Mouse (Mus musculus) heart, postnatal 14 days (tissue): Measurements from ENCODE around the gene Fads6. TPM values are rescaled to one million over a fixed set of nuclear protein-coding genes. Genes with fewer than 3 reads are reported as not detected.

ENCODE experiments used
- DNase-seq, 2 experiments: peaks; one replicate each; pipeline ENCODE4 v3.0.0; 2021 to 2022
- intact Hi-C: fragments of 180-260 bp; cut with DNase I; formaldehyde crosslinking; loops from one replicate; pipeline ENCODE4 v1.15.1; 2025
- total RNA-seq, 2 experiments: library from RNA; stranded (reverse); gene quantifications; 2 replicates each; pipeline ENCODE4 v1.2.3; 2021

Fads6 gene
- total RNA-seq, 2 experiments from 2014 or later, result 1.2 to 1.3 TPM

DNA sequence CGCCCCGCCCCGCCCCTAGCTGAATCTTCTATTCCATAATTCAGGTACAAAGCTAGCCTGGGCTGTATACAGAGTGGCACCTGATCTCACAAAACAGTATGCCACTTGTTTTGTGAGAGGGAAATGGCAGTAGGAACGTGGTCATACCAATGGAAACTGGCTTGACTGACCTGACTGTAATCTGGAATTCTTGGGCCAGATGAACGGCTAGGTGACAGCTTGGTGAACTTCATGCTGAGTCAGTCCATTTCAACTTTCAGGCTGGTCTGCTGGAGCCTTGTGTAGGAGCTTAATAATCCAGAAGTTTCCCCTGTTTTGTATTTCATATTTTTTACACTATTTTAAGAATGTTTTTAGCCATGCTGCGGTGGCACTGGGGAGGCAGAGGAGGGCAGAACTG lies 19.3 kb downstream of the Fads6 start:
- intact Hi-C loops, result no loop called here

DNA sequence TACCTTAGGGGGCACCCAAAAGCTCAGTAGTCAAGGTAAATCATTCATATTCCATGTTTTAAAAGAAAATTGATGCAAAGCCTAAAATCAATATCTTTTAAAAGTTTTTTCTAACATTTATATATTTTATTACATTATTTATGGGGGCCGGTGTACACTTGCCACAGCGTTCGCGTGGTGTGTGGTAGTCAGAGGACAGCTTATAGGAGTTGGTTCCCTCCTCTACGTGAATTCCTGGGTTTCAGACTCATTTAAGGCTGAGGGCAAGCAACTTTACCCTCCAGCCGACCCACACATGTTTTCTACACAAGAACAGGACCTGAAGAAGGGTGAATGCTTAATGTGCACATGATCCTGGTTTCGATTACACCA lies 19.9 kb downstream of the Fads6 start:
- no peak for DNase-seq
- intact Hi-C loops, result no loop called here

More for the DNA sequence above, 19.3 kb downstream of the Fads6 start:
- DNase-seq, result no peak

DNA sequence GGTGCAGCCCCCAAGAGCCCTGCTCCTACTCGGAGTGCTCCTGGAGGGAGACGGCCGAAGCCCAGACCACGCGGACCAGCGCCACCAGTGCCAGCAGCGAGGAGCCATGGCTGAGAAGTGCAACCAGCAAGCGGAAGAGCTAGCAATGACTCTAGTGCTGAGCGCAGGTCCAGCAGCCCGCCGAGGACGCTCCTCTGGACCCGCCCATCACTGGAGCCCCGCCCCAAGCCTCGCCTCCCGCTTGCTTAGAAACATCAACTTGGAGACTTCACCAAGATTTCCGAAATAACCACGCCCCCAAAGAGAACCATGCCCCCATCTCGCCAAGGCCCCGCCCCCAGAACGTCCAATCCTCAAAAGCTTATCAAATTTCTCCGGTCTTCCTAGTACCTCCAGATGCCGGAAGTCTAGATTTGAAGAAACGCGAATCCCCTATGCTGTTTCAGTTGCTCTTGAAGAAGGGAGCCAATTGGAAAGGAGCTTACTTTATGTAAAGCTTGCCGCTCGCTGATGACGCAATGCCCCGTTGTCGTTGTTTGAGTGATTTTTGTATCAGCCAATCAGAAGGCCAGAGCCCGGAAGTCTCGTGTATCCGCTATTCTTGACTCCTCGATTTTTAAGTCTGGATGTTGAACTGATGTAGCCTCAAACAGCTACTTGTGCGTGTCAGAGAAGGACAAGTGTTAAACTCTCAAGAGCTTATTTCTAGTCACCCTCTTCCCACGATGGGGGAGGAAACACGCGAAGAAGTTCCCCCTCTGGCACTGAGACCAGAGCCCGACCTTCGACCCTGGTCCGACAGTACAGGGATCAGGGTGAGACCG lies 20.5 kb downstream of the Fads6 start, which contains the start of gene Fdxr:
Gene Fdxr (minus strand): TSS at position 271 of the 824 bp plus-strand sequence.
- peak; percentile 96 to 98 for DNase-seq
- intact Hi-C loops, result no loop called here

DNA sequence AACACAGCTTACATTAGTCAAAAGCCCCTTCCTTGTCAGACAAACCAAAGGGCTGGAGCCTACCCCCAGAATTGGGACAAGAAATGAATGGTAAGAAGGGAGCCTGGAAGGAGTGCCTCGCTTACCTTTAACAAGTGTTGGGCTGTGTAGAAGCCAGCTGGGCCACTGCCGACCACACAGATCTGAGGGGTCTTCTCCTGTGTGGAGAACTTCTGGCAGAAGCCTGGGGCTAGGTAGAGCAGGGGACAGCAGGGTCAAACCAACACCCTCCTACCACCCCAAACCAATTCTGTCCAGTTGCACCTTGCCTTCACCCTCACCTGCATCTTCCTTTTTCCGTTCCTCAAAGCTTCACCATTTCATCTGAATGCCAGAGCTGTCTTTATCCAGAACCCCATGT lies 21.5 kb downstream of the Fads6 start:
- no peak for DNase-seq
- intact Hi-C loops, result no loop called here

DNA sequence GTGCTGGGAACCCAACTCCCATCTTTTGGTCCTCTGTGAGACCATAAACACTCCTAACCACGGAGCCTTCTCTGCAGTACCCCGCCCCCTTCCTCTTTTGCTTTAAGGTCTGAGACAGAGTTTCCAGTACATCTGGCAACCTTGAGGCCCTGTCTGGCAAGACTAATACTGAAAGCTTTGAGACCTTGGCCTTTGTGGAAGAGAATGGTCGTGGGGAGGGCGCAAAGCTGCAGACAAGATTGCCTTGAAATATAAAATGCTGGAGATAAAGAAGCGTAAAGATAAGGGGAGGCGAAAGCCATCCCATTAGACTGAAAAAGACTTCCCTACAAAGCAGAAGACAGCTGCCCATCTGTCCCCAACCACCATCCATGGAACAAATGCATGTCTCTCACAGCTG lies 22.0 kb downstream of the Fads6 start:
- intact Hi-C loops, result no loop called here
- DNase-seq, result no peak

DNA sequence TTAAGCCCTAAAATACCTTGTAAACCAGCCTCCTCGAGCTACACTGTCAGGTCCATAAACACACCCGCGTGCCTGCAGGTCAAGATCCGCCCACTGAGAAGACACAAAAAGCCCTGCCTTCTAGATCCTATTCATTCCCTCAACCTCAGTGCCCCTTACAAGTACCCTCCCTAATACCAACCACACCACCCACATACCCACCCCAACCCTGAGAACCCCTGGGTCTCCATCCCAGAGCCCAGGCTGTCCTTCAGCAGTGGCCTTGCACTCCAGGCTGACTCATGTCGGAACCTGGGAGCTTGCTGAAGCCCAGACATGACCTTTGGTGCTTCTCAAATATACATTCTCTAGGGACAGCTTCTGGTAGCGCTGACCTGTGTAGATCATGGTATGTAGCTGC lies 22.7 kb downstream of the Fads6 start:
- intact Hi-C loops, result loop anchor here (5.0 kb wide), 1 partner anchor 42 kb away; no protein-coding TSS in a partner anchor
- no peak for DNase-seq

DNA sequence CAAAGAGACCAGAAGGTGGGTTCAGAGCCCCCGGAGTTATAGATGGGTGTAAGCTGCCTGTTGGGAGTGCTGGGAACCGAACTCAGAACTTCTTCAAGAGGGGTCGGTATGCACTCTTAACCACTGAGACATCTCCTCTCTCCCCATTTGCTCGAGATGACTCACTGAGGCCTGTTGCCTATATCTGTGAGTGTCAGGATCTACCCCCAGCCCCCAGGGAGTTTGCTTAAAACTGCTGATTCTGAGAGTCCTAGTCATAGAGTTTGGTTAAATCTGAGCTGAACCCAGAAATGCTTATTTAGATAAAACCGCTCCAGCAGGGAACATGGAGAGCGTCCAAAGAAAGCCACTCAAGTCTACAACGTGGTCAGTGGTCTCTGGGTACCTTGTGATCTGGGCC lies 23.3 kb downstream of the Fads6 start:
- intact Hi-C loops, result loop anchor here (5.0 kb wide), 1 partner anchor 42 kb away; no protein-coding TSS in a partner anchor
- no peak for DNase-seq

DNA sequence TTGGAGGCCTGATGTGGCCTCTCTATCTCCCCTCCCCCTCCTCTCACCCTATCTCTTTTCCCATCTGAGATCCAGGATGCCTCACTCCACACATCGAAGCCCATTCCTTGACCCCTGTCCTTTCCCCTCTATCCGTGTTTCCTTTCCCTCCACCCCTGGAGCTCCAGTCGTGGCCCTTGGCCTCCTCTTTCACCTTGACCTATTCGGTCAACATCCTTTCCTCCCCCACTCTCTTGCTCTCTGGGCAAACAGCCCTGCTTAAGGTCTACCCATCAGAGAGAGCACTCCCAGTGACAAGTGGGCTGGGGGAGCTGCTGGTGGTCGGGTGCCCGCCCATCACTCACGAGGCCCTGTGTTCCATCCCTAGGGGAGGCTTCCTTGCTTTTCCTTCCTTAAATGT lies 23.7 kb downstream of the Fads6 start:
- intact Hi-C loops, result loop anchor here (5.0 kb wide), 1 partner anchor 41 kb away; no protein-coding TSS in a partner anchor

DNA sequence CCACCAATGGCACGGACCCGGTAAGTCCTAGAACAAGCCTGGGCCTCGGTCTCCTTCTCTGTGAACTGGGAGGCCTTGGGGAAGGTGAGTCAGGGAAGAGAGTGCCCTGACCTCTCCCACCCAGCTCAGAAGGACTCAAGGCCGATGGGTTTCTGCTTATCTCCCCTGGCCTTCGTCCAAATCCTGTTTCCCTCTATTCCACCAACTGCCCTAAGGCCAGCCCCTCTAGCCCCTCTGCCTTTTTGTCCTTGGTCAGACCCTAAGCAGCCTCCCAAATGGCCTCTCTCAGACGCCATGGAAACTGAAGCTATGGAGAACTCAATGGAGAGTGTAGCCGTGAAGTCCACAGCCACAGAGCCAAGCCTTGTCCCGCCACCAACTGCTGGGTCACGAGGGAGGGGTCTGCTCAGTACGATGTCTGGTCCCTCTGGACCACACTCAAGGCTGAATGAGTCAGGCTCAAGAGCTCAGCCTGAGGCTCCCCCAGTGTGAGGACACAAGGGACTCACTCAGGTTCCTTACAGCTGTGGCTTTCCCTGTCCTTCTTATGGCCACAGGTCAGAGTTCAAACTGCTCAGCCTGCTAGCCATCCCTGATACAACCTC lies 24.5 kb downstream of the Fads6 start:
- no peak for DNase-seq
- intact Hi-C loops, result loop anchor here (5.0 kb wide), 1 partner anchor 41 kb away; no protein-coding TSS in a partner anchor

More for the DNA sequence above, 23.7 kb downstream of the Fads6 start:
- DNase-seq, result no peak

DNA sequence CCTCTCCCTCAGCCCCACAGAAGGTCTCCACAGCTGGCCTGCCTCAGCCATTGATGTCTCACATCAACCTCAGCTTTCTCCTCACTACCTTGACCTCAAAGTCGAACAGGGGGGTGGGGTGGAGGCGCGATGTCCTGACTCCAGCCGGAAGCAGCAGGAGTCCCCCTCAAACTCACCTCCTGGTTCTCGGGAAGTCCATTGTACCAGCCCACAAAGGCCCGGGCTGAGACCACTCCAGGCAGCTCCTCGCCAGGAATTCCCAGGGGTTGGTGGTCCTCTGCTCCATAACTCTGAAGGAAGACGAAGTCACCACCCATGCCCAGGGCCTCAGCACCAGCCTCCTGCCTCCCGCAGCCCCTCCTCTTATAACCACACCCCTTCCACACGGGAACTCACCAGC lies 26.0 kb downstream of the Fads6 start:
- DNase-seq, result no peak
- intact Hi-C loops, result loop anchor here (2.0 to 5.0 kb wide), 2 partner anchors 39 to 109 kb away; partner anchors contain the start of gene Slc9a3r1

DNA sequence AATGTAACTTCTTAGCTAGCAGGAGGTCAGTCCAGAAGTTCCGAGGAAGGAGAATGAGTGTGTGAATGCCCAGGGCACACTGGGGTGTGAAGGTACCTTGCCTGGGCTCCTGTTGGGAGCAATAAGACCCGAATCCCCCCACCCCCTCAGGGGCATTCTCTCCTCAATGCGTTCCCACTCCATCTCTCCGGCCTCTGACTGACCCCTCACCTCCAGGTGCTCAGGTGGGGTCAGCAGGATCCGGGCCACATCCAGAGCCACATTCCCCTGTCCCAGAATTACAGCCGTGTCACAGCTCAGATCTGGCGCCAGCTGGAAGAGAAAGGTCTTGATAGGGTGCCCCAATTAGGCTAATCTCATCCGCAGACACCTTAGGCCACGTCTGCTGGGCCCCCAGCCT lies 26.4 kb downstream of the Fads6 start:
- DNase-seq, result no peak
- intact Hi-C loops, result loop anchor here (2.0 to 5.0 kb wide), 2 partner anchors 39 to 108 kb away; partner anchors contain the start of gene Slc9a3r1

DNA sequence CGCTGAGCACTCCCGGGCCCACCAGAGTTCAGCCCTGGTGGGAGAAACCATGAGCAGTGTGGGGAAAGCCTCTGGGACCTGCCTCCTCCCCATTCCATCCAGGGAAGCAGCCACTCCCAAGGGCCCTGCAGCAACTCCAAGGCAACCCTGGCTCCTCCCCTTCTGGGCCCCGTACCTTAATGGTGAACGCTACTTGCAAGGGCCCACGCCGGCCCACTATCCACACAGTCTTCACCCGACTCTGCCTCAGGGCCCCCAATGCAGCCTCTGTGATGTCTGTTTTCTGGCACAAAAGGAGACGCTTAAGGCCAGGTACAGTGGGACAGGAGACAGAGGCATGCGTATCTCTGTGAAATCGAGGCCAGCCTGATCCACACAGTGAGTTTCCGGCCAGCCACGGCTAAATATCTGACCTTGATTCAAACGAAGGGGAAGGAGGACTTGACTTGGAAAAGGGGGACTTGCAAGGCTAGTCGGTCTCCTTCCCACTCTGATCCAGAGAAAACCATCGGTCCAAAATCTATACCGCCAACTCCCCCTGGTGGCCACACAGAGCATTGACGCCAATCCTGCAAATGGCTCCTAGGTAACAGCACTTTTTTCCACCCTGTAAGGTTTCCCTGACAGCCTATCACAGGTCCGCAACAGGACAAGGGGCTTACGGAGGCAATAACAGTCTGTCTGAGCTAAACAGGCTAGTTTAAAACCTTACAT lies 27.2 kb downstream of the Fads6 start:
- intact Hi-C loops, result loop anchor here (1.0 to 5.0 kb wide), 3 partner anchors 38 to 108 kb away; partner anchors contain the start of gene Slc9a3r1
- peak; percentile 80 to 87 for DNase-seq

DNA sequence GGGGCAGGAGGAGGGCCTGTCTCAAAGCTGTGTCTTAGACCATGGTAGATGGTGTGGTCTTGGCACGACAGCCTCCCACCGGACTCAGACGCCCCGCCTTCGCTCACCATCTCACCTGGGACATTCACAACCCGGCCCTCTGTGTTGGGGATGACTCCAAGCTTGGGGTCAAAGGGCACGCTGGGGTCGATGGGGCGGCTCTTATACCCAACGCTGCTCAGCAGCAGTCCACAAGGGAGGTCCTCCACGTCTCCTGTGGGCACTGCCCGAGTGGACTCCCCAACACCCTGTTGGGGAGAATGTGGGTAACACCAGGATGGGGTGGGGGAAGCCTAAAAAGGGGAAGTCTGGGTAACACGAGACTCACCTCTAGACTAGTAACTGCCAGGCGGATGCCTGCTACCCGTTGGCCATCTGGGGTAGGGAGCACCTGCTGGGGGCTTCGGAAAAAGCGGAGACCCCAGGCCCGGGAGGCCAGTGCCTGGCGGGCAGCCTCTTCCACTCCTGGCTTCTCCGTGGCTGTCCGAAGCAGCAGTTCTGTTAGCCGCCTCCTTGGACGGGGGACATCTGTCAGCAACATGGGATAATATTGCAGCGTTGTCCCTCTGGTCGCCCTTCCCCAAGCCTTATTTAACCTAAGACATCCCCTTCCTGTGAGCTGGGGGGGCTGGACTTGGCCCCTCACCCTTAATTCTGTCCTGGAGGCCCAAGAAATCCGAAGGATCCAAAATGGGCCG lies 28.0 kb downstream of the Fads6 start:
- no peak for DNase-seq
- intact Hi-C loops, result loop anchor here (1.0 to 5.0 kb wide), 4 partner anchors 37 to 187 kb away; partner anchors contain the start of gene Slc9a3r1

DNA sequence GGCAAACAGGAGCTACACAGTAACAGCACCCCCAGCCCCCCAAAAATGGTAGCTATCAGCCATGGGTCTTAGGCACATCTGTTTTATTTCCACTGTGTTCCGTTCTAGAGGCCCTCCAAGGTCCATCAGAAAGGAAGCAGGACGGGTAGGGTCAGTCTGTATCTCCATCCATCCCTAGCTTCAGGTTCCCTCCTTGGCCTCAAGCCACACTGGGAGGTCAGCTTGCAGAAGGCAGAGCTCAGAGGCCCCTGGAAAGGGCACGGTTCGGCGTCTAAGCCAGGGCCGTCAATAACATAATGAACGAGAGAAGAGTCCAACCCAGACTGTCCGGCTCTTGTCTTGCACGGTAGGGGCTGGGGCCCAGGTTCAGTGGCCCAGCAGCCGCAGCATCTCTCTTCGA lies 29.5 kb downstream of the Fads6 start:
- intact Hi-C loops, result loop anchor here (5.0 kb wide), 1 partner anchor 186 kb away; no protein-coding TSS in a partner anchor
- no peak for DNase-seq

DNA sequence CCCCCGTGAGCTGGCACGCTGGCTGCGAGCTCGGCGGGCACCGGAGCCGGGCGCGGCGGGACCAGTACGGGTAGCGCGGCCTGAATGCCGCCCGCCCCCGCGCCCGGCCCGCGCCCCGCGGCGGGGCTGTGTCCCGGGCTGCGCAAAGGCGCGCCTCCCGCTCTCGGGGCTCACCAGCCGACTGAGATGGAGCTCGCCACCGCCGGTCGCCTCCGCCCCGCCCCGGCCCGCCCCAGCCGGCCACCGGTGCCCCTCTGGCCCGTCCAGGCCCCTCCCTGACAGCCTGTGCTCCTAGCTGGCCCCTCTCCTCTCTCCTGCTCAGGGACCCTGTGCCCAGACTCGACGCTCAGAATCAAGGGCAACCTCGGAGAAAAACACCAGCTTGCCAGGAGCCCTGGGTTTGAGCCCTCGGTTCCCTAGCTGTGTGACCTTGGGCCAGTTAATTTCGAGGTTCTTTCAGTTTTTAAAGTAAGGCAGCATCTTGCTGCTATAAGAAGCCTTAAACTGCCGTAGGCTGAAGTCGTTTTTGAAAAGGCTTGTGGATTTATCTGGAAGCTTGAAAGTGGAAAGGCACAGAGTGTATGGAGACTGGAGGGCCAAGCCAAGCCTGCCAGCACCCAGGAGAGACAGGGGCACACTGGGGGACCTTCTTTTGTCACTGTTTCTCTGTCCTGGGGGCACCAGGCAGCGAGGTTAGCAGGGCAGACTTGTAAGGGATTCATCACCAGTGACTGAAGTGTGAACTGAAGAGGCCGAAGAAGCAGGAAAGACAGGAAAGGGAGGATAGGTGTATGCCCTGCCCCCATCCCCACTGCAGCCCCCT lies 30.2 kb downstream of the Fads6 start, which contains the start of gene Grin2c:
Gene Grin2c (minus strand): TSS at position 183 of the 823 bp plus-strand sequence.
- intact Hi-C loops, result loop anchor here (5.0 kb wide), 1 partner anchor 185 kb away; no protein-coding TSS in a partner anchor
- no peak for DNase-seq

DNA sequence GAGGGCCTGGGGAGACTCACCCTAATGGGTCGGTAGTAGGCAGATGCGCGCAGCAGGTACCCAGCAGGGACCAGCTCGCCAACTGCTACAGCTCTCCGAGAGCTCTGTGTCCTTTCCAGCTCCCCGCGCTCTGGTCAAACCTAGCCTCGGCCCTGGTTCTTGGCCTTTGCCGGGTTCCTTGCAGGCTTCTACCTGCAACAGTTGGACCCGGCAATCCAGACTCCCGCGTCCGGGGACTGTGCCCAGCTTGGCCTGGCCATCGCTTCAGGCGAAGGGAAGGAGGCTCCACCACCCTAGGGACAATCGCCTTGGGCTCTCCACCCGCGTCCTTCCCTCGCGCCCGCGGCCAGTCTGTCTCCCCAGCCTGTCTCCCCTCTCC lies 31.1 kb downstream of the Fads6 start:
- intact Hi-C loops, result loop anchor here (5.0 kb wide), 1 partner anchor 184 kb away; no protein-coding TSS in a partner anchor

DNA sequence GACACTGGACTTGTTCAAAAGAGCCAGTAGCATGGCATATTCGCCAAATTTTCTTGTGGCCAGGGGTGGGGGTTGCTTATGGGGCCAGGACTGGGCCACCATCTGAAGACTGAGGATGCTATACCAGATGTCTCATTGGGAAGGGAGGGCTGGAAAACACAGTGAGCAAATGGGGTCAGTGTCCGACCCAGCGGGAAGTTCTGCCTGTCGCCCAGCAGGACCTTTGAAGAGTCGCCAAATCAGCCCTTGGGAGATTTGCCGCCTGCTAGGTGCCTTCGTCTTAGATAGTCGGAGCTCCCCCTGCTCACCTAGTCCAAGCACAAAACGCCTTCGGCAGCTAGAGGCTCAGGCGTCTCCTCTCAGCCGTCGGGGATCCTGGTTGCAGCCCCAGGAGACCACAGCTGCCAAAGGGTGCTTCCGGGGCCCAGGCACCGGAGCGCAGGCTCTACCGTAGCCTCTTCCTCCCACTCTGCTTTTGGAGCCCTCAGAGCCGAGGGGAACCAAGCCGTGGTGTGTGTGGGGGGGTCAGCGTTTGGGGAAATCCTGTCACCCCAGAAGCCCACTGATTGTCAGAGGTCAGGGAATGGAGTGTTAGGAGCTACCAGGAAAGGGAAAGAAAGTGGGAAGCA lies 31.6 kb downstream of the Fads6 start:
- intact Hi-C loops, result loop anchor here (1.0 to 5.0 kb wide), 2 partner anchors 64 to 184 kb away; no protein-coding TSS in a partner anchor
- DNase-seq, result no peak

More for the DNA sequence above, 31.1 kb downstream of the Fads6 start:
- no peak for DNase-seq
